Mouse (Mus musculus) T-helper 17 cell (primary cell): ENCODE data around the gene Farp1.

Experiments used
- in situ Hi-C, 2 experiments: fragments of 300-600 bp; cut with MboI, MseI; formaldehyde crosslinking; loops; 1 replicate in 1 of 2; 2 replicates in 1 of 2; pipeline ENCODE4 v1.15.1; 2025; ENCODE audit warnings: high pct_unique_total_duplicates in 2 of 2

The Farp1 gene

GRCm38 (mm10) chr14:121143831-121144455 is 108.9 kb downstream of the Farp1 start:
- in situ Hi-C loops: no loop called here

GRCm38 (mm10) chr14:121144496-121144895 is 109.5 kb downstream of the Farp1 start:
- in situ Hi-C loops: no loop called here

- in situ Hi-C loops: no loop called here
Observed at GRCm38 (mm10) chr14:121145291-121145690, 110.3 kb downstream of the Farp1 start.

GRCm38 (mm10) chr14:121145698-121146097 is 110.7 kb downstream of the Farp1 start:
- in situ Hi-C loops: no loop called here

GRCm38 (mm10) chr14:121146213-121146612 is 111.2 kb downstream of the Farp1 start:
- in situ Hi-C loops: no loop called here

GRCm38 (mm10) chr14:121147026-121147425 is 112.0 kb downstream of the Farp1 start:
- in situ Hi-C loops: no loop called here

- in situ Hi-C loops: no loop called here
Observed at GRCm38 (mm10) chr14:121148088-121148785, 113.2 kb downstream of the Farp1 start.

- in situ Hi-C loops: no loop called here
Observed at GRCm38 (mm10) chr14:121149984-121150383, 115.0 kb downstream of the Farp1 start.

GRCm38 (mm10) chr14:121151837-121152236 is 116.8 kb downstream of the Farp1 start:
- in situ Hi-C loops: no loop called here

- in situ Hi-C loops: no loop called here
Observed at GRCm38 (mm10) chr14:121152771-121153170, 117.8 kb downstream of the Farp1 start.

- in situ Hi-C loops: no loop called here
Observed at GRCm38 (mm10) chr14:121153260-121153659, 118.3 kb downstream of the Farp1 start.

- in situ Hi-C loops: no loop called here
Observed at GRCm38 (mm10) chr14:121155173-121155572, 120.2 kb downstream of the Farp1 start.

- in situ Hi-C loops: no loop called here
Observed at GRCm38 (mm10) chr14:121158616-121159015, 123.6 kb downstream of the Farp1 start.

GRCm38 (mm10) chr14:121162822-121163221 is 127.8 kb downstream of the Farp1 start:
- in situ Hi-C loops: no loop called here

- in situ Hi-C loops: no loop called here
Observed at GRCm38 (mm10) chr14:121164866-121165265, 129.9 kb downstream of the Farp1 start.

- in situ Hi-C loops: no loop called here
Observed at GRCm38 (mm10) chr14:121165408-121166037, 130.5 kb downstream of the Farp1 start.

- in situ Hi-C loops: no loop called here
Observed at GRCm38 (mm10) chr14:121166038-121166436, 131.0 kb downstream of the Farp1 start.

- in situ Hi-C loops: no loop called here
Observed at GRCm38 (mm10) chr14:121168716-121169115, 133.7 kb downstream of the Farp1 start.

- in situ Hi-C loops: no loop called here
Observed at GRCm38 (mm10) chr14:121170321-121170720, 135.3 kb downstream of the Farp1 start.

- in situ Hi-C loops: no loop called here
Observed at GRCm38 (mm10) chr14:121172065-121173036, 137.4 kb downstream of the Farp1 start.

GRCm38 (mm10) chr14:121175385-121175784 is 140.4 kb downstream of the Farp1 start:
- in situ Hi-C loops: no loop called here

- in situ Hi-C loops: no loop called here
Observed at GRCm38 (mm10) chr14:121175861-121176260, 140.9 kb downstream of the Farp1 start.
